Mouse (Mus musculus): ENCODE data around the gene Rab7b.

GRCm38 (mm10) chr1:131672361-131672760 lies 16.1 kb upstream of the Rab7b start:
- TF ChIP-seq POLR2A (IDR thresholded peaks at IDR 0.05; ENCODE audit: insufficient read depth, low read length) (no peak), EP300 (IDR thresholded peaks at IDR 0.05; ENCODE audit: insufficient read depth, low read depth, low read length) (no peak), CTCF (IDR thresholded peaks at IDR 0.05; ENCODE audit: low read depth, low read length) (no peak)
